Mouse (Mus musculus) thymus, adult 2 months (tissue): ENCODE results near the gene Tgm6.

Experiments used
- CTCF ChIP-seq: fragments of 200-500 bp; IDR thresholded peaks from 2 replicates; pipeline ENCODE4 v1.5.1; 2012; ENCODE audit warnings: mild to moderate bottlenecking, control low read depth, low read length, moderate library complexity, borderline replicate concordance; ENCODE audit not compliant: control insufficient read depth, poor library complexity, insufficient read depth; ENCODE audit errors: extremely low read depth
- POLR2A ChIP-seq: fragments of 200-500 bp; IDR thresholded peaks from 2 replicates; pipeline ENCODE4 v1.6.1; 2012; ENCODE audit warnings: mild to moderate bottlenecking, low read length, control low read depth, moderate library complexity; ENCODE audit not compliant: control insufficient read depth, poor library complexity, insufficient read depth; ENCODE audit errors: extremely low read depth

GRCm38 (mm10) chr2:130171674-130172073, 59.5 kb downstream of the Tgm6 start:
- no peak for TF ChIP-seq POLR2A
- no peak for TF ChIP-seq CTCF
